Mouse (Mus musculus) cerebellum, adult 8-10 months (tissue): Measurements from ENCODE around the gene Ift88.

ENCODE experiments used
- DNase-seq: peaks from one replicate; pipeline ENCODE4 v3.0.0; 2022

The Ift88 gene

DNA sequence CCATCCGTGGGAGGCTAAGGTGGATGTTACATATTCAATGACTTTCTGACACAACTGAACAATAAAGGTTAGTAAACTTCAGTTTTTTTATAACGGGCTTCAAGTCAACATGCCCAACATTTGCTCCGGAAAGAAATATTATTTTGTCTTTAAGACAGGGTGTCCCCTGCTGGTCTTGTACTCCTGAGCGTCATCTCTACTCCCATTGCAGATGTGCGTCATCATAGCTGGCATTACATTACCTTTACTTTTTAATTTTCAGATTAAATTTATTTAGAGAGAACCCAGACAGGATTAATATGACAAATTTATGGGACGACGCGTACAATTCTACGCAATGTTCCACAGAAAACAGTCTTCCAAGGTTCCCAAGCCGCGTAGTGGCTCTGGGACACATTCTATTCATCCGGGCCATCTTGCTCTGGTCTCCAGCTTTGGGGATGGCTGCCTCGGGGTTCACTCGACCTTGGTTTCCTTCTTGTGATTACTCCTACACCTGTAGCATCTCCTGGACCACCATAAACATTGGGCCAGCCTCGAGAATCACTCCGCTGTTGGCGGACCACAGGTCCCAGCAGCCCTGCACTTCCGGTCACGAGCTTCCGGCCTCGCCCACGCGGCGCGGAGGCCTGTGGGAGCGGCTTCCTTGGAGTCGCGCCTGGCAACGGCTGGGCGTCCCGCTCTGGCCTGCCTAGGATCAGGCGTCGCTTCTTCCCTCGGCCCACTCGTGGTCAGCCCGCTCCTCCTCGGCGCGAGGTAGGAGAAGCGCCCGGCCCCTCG is at the start of gene Ift88:
Ift88 (plus strand) TSS at position 631 of the 780 bp plus-strand sequence.
- DNase-seq: peak; percentile 90

DNA sequence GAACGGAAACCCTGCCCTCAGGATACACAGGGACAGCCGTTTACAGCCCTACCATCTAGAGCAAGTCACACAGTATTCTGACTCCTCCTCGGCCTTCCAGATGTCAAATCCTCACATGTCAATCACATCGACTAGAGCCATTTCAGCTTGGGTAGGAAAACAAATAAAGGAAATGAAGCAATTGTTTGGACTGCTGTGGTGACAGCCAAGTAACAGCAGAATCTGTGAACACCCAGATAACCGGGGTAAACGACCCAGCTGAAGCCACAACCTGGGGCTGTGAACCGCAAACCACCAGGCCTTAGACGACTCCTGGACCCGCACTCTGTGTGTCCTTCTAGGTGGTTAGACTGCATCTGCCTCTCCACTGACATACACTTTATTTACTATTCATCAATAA is 48.7 kb upstream of the Ift88 start:
- DNase-seq: no peak

DNA sequence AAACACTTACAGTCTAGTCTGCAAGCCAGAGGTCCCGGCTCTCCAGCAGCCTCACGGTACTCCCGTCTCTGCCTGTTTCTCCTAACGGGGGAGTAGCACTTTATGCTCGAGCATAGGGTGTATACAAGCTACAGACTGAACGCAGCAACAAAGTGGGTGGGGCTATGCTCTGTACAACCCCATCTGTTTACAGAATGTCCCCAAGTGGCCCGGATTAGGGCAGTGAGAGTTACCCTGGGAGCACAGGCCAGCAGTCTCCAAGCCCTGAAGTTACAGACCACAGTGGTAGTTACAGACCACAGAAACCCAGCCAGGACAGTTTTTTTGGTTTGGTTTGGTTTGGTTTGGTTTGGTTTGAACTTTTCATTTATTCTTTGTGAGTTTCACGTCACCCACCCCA is 47.8 kb upstream of the Ift88 start:
- no peak for DNase-seq

DNA sequence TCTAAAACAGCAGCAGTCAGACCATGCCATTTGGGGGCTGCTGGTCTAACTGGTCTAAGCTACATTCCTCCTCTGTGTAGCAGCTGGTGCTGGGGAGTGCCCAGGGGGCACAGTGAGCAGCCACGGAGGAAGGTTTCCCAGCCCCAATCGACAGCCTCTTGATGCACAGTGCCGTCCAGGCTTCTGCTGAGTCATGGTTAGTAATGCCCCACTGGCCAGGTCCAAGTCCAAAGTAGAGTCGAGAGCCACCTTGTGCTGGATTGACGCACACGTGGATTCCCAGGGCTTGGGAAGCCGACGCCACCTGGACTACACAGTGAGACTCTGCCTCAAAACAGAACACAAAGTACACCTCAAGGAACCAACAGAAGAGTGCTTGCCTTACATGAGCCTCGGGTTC is 46.9 kb upstream of the Ift88 start:
- DNase-seq: no peak

DNA sequence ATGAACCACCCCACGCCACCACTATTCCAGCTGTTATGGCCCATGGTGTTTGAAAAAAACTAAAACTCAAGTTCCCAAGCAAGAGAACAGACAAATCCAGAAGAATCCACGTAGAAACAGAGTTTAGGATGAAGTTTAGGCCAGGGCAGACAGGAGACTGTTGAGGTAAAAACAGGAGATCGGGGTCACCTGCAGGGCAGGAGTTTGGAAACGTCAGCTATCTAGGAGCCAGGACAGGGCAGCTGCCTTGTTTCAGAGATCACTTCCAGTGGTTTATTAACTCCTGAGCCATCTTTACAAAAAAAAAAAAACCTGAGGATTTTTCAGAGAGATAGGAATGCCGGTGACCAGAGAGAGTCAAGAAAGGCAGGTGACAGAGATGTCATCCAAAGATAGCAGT is 46.3 kb upstream of the Ift88 start:
- DNase-seq: no peak

DNA sequence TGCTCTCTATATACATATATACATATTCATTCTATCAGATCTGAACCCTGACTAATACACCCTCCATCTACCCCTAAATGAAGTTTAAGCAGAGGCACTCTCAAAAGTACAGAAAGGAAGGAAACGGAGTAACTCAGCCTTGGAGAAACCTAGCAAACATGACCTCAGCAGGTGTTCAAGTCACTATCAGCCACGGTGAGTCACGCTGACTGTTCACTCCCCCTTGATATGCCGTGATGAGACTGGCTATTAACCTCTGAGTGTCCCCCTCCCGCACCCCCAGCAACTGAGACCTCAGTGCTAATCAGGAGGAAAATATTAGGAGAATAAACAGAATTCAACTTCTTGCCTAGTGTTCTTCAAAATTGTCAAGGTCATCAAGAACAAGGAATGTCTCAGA is 38.2 kb upstream of the Ift88 start:
- DNase-seq: no peak

DNA sequence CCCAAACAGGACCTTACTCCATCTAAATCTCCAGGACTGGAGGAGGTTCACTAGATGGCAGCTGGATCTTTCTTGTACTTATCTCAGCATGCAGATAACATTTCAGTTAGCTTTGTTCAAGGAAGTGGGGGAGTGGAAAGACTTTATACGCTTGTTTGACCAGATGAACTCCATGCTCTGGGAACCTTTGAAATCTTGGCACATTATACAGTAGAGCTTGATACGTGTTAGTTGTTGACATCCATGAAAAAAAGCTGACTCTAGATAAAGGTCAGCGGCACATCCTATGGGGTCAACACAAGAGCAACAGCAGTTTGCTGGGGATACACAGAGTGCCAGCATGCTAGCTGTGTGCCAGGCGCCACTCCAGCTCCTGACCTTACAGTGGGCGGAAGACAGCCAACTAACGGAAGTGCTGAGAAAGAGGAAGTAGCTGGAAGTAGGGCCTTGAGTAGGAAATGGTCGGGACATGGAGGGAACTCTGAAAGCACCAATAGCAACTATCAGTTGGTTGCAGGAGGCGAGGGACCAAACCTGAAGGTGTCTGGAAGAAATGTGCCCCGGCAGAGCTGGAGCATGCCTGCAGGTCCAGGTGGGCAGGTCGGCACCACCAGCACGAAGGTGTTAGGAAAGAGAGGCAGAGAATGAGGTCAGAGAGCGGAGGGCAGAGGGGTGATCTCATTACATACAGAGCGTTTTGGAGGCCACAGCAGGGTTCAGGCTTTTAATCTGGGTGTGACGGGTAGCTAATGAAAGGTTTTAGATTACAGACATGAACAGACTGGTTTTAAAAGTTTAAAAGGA is 36.9 kb upstream of the Ift88 start:
- DNase-seq: no peak

DNA sequence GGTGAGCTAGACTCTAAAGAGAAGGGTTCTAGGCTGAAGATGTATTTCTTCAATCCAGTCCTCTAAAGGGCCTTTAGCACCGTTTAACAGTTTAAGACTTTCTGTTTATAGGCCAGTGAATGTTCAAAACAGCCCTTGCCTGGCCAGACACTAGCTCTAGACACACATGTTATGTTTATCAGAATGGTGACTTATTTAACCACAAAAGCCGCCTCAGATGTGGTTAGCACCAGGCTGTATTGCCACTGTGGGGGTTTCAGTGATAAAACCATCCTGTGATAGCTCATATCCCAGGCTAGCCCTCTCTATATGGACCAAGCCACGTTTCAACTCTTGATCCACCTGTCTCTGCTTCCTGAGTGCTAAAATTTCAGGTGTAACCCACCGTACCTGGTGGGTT is 32.2 kb upstream of the Ift88 start:
- no peak for DNase-seq

DNA sequence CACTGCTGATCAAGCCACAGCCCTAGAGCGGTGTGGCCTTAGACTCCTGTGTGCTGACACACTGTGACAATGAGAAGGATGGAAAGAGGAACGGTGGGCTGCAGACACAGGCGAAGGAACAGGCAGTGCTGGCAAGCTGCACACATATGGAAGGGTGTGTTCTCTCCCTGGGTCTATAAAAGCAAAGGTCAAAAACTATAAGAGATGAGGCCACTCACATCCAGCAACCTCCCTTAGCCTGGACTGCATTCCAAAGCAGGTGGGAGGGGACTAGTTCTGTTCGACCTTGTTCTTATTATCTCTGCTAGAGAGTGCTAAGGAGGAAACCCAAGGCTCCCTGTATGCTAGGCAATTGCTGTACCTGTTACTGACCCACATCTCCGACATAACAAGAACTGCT is 31.6 kb upstream of the Ift88 start:
- DNase-seq: no peak

DNA sequence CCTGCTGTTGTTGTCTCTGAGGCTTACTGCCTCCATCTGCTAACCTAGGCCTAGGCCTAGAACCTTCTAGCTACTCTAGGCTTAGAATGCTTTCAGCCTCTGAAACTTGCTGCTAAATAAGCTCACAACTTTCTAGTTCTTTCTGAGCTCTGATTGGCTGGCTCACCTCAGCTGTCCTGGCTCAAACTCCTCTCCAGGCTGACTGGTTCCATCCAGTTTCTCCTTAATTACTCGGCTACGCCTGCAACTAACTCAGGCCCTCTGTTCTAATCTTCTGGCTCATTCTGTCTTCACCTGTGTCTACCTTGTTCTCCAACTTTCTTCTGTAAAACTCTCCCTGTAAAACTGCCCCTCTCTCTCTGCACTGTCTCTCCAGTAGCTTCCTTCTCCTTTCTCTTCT is 28.4 kb upstream of the Ift88 start:
- DNase-seq: no peak

DNA sequence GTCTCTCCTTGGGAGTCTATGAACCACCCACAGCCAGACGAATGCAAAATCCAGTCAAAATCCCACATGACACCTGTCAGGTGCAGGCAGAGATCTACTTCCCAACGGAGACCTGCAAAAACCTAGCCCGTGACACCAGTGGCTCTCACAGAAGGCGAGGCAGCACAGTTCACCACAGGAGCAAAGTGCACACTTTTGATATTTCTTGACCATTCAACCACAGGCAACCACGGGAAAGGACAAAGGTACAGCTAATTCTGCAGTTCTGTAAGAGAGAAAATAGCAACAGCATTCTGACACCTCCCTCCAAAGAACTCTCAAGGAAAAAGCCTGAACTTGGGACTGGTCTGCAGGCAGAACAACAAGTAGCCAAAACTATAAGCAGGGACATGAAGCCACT is 26.6 kb upstream of the Ift88 start:
- no peak for DNase-seq

DNA sequence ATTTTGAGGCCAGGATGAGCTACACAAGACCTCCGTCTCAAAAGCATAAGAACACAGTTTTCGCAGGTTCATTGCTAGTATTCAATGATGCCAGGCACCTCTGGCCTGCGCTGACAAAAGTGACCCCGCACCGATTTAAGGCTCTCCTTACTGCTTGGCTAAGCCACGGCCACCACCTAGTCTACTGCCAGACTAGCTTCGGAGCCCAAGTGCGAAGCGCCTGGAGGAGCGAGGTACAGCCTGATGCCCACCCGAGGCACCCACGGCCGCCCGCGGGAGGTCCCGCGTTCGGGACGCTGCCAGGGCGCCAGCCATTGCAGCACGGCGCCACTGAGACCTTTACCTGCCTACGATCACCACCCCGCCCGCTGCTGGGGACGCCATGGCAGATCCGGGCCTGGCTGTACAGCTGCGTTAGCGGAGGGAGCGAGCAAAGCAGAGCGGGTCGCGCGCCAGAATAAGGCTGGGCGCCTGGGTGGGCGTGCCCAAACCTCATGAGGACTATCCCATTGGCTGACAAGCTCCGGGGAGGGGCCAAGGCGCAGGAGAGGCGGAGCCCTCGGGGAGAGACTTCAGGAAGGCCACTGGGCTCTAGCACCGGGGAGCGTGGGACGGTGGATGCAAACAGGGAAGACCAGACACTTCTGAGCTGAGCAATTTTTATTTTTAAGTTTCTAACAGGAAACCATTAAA is 25.7 kb upstream of the Ift88 start, which contains the start of gene Cryl1:
Cryl1 (minus strand) TSS at position 465 of the 693 bp plus-strand sequence.
- DNase-seq: peak; percentile 94

DNA sequence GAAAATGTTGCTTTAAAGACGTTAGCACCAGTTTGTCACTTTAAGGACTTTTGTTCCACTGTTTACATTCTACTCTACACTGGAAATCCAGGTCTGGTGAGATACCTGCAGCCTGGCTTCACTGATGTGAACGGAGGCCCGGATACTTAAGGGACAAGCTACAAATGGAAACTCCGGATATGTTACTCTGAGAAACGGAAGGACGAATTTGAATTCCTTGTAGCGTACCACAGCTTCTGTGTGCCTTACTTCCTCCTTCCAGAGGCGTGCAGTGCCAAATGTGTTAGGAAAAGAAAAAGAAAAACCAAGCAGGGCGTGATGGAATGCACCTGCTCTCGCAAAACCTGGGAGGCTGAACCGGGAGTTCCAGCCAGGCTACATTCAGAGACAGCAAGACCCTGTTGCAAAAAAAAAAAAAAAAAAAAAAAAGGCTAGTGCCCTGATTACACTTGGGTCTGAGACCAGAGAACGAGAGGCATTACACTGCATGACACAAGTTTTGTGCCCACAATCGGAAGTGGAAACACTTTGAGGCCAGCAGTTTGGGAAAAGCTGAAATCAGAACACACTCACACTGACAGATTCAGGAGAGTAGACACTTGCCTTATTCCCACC is 24.9 kb upstream of the Ift88 start:
- DNase-seq: no peak

DNA sequence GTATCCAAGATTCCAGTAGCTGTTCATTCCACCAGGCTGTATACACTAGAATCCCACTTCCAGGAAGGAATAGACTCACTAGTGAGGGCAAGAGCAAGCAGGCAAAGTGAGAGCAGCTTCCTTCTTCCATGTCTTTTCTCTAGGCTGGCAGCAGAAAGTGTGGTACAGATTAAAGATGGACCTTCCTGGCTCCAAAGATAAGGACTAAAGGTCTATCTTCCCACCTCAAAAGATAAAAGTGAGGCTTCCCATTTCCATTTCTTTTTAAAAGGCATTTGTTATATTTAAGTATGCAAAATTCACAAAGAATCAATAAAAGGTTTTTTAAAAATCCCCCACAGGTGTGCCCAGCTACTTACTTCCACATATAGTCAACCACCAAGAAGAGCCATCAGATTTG is 21.0 kb upstream of the Ift88 start:
- no peak for DNase-seq

DNA sequence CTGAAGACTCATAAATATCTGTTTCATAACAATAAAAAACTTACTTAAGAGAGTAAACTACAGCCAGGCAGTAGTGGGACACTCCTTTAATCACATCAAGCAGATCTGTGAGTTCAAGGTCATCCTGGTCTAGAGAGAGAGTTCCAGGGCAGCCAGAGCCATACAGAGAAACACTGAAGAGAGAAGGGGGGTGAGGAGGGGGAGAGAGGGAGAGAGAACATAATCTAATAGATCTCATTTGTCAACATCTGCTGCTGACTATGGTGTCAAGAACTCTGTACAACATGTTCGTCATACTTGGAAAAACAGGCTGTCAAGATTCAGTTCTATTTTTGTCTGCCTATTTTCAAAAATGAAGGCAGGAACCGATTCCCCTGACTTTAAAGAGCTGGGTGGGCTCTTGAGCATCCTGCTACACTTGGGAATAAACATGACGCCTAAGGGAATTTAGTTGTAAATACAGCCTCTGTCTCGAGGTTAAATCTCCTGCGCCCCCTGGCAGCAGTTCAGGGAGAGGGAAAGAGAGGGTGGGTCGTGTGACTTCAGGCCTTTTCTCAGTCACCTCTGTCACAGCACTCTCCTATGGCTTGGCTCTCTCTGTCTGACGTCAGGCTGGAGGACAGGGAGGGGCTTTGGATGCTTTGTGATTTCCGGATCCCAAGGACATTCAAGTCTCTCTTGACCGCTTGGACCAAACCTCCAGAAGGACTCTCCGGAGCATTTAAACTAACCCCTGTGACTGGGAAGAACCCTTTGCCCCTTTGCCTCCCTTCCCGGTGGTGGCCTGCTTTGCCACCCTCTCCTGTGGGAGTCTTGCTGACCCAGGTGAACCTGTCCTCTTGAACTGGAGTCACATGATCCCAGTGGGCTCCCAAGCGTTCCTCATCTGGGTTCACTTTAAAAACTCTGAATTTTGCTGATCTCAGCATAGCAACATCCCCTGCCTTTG is 16.5 kb upstream of the Ift88 start:
- no peak for DNase-seq

DNA sequence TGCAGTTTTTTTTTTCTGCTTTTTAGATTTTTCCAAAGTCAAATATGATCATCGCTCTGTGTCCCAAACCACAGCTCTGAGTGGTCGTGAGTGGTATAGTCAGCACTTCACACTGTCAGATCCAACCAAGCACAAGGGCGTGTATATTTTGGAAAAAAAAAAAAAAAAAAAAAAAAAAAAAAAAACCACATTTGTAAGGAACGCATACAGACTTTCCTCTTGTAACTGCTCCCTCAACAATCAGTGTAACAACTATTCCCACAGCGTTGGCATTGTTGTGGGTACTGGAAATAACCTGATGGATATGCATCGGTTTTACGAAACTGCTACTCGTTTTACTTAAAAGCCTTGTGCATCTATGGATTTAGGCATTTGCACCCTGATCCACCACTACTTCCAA is 15.8 kb upstream of the Ift88 start:
- no peak for DNase-seq

DNA sequence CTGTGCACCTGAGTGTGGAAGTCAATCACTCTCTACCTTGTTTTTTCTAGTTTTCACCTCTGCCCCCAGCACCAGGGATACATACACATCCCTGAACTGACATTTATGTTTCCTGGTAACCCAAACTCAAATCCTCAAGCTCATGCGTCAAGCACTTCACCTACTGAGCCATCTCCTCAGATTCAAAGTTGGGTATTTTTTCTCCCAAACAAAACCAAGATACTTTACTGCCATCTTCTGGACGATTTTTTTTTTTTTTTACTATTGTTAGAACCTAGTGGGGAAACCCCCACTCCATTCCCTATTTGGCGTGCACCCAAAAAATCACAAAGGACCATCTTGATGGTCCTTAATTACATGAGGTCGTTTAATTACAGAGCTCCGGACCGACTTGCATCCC is 14.8 kb upstream of the Ift88 start:
- DNase-seq: no peak

DNA sequence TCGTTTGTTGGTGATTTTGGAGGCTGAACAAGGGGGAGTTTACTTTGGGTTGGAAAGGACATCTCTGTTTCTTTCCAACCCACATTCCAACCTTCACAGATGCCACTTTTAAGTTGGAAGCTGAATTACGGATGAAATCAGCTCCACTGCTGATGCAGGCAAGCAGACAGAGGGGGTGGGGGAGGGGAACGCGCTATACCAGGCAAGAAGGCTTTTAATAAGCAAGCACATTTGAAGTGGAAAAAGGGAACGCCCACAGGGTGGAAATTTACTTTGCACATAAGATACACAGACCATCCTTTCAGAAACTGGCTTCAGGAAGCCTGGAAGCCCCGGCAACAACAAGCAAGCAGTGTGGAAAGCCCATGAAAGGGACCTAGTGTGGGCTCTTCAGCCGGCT is 11.7 kb upstream of the Ift88 start:
- DNase-seq: no peak

DNA sequence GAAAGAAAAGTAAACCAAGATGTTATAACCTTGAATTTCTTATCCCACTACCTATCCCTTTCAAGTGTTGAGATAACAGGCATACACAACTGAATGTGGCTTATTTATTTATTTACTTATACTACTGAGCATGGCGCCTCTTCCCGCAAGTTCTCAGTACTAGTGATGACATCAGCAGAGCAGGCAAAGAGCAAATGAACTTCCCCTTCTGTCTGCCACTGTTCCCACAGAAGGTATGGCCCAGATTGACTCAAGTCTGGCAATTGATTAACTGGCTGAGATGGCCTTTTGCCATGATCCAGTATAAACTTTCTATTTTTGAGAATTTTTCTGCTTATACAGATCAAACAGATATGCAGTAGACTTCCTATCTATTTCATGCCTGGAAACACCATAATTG is 6.7 kb upstream of the Ift88 start:
- no peak for DNase-seq

DNA sequence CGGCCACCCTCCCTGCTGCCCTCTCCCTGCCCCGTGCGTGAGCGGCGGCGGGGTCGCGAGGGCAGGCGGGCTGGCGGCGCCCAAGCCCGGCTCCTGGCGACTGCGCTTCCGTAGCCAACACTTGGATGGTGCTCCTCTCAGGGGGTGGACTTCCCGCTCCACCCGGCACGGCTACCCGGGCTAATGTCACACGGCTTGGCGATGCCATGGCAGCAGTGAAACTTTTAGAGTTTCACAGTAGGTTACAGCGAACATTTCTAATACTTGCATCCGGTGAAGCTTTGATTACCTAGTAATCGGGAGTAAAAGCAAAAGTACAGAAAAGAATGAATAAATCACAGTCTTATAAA is 325 bp downstream of the Ift88 start:
- no peak for DNase-seq

DNA sequence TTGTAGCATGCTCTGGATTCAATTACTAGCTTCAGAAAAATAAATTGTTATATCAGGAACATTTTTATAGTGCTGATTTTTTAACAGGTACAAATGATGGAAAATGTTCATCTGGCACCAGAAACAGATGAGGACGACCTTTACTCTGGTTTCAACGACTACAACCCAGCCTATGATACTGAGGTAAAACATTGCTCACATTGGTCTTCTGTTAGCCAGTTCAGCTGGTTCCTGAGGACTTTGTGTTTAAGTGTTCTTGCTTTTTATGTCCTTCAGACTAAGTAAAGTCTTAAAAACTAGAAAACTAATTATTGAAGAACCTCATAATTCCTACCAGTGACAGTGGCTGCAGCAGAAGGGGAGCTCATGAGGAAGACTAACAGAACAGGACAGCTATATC is 6.6 kb downstream of the Ift88 start:
- no peak for DNase-seq

DNA sequence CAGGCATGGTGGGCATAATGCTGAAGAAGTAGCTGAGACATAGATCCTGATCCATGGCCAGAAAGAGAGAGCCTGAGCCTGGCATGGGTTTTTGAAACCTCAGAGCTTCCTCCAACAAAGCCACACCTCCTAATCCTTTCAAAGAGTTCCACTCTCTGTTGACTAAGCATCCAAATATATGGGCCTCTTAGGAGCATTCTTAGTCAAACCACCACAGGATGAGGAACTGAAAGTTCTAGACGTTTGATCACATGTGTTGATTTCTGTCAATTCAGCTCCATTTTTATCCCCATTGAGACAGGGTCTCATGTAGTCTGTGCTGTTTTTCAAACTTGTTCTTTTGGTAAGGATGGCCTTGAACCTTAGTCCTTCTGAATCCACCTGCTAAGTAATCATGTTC is 28.7 kb downstream of the Ift88 start:
- no peak for DNase-seq
